Mouse (Mus musculus) intestine, postnatal 0 days (tissue): ENCODE data around the gene Ankrd44. TPM values are rescaled to one million over a fixed set of nuclear protein-coding genes. Genes with fewer than 3 reads are reported as not detected.

Experiments
- ATAC-seq: fragments of 200-750 bp; cut with Nextera tagmentation; 2 replicates; pipeline ENCODE4 v1.8.0; 2017; ENCODE audit warnings: mild to moderate bottlenecking, moderate TSS enrichment, moderate library complexity
- H3K27ac ChIP-seq: fragments of 300-500 bp; sonication (generic); 2 replicates; pipeline ENCODE4 v1.5.1; 2014; ENCODE audit warnings: mild to moderate bottlenecking, low read depth, low read length, moderate library complexity
- H3K27me3 ChIP-seq: fragments of 300-500 bp; sonication (generic); replicated peaks from 2 replicates; pipeline ENCODE4 v1.6.1; 2014; ENCODE audit warnings: low read length, mixed read lengths; ENCODE audit not compliant: control insufficient read depth, insufficient read depth
- H3K36me3 ChIP-seq: fragments of 300-500 bp; sonication (generic); 2 replicates; pipeline ENCODE4 v1.6.1; 2014; ENCODE audit warnings: mild to moderate bottlenecking, moderate library complexity; ENCODE audit not compliant: control insufficient read depth, insufficient read depth
- H3K4me1 ChIP-seq: fragments of 300-500 bp; sonication (generic); replicated peaks from 2 replicates; pipeline ENCODE4 v1.6.1; 2014; ENCODE audit warnings: antibody characterized with exemption, low read length, mixed read lengths; ENCODE audit not compliant: control insufficient read depth, insufficient read depth
- H3K4me2 ChIP-seq: fragments of 300-500 bp; sonication (generic); replicated peaks from 2 replicates; pipeline ENCODE4 v1.6.1; 2014; ENCODE audit warnings: low read depth, mild to moderate bottlenecking, moderate library complexity
- H3K4me3 ChIP-seq: fragments of 300-500 bp; sonication (generic); 2 replicates; pipeline ENCODE4 v1.5.1; 2014; ENCODE audit warnings: low read depth, low read length
- H3K9ac ChIP-seq: fragments of 300-500 bp; sonication (generic); 2 replicates; pipeline ENCODE4 v1.6.1; 2014; ENCODE audit warnings: mild to moderate bottlenecking, low read depth, low read length
- H3K9me3 ChIP-seq: fragments of 300-500 bp; sonication (generic); 2 replicates; pipeline ENCODE4 v1.6.1; 2016; ENCODE audit warnings: mixed run types; ENCODE audit not compliant: control insufficient read depth
- CTCF ChIP-seq: sonication (generic); IDR thresholded peaks from 2 replicates; pipeline ENCODE4 v1.5.1; 2016; ENCODE audit warnings: low read depth, mild to moderate bottlenecking, control low read depth, antibody characterized with exemption, moderate library complexity
- WGBS: fragments of 180-500 bp; shearing (Covaris S2); extraction: QIAGEN DNeasy Blood & Tissue Kit; methylation state at CpG from one replicate; pipeline ENCODE4 v1.1.7; 2014; 5-methylcytosine and 5-hydroxymethylcytosine counted together
- polyA plus RNA-seq: library from polyadenylated mRNA; unstranded; fragments of >200 nt; fragmentation: Nextera tagmentation; extraction: Ambion mirVana; gene quantifications from 2 replicates; pipeline ENCODE4 v1.2.1, GENCODE M21; 2015

The Ankrd44 gene
- polyA plus RNA-seq, 1 experiment from 2014 or later: 5.5 TPM

- Histone ChIP-seq H3K27ac (no peak overlapping the region), H3K27me3 (no peaks in the 10 kb centered on the region), H3K4me1 (no peaks in the 10 kb centered on the region), H3K9ac (no peak overlapping the region), H3K9me3 (no peaks in the 10 kb centered on the region), H3K36me3 (peaks cover 8% of the 10 kb centered on the region; the same call in 1 of the 2 replicates), H3K4me3 (no peak overlapping the region), H3K4me2 (no peak overlapping the region)
- TF ChIP-seq CTCF: no peak
- no peak for ATAC-seq
Observed at GRCm38 (mm10) chr1:54759841-54760240, 166.3 kb downstream of the Ankrd44 start.

- no peak overlapping the region for H3K9ac ChIP-seq
- no peaks in the 10 kb centered on the region for H3K27me3 ChIP-seq
- no peak overlapping the region for H3K4me3 ChIP-seq
- 35% methylated on average over 3 of the region's 3 CpGs for WGBS
- peaks cover 8% of the 10 kb centered on the region for H3K36me3 ChIP-seq
- no peak overlapping the region for H3K27ac ChIP-seq
- H3K9me3 ChIP-seq: no peaks in the 10 kb centered on the region
- TF ChIP-seq CTCF: no peak
- H3K4me1 ChIP-seq: no peaks in the 10 kb centered on the region
- H3K4me2 ChIP-seq: no peak overlapping the region
- ATAC-seq: peak; percentile 77
Observed at GRCm38 (mm10) chr1:54757291-54757690, 168.9 kb downstream of the Ankrd44 start.

GRCm38 (mm10) chr1:54755690-54756365, 170.4 kb downstream of the Ankrd44 start:
- Histone ChIP-seq H3K4me1 (no peaks in the 10 kb centered on the region), H3K36me3 (no peaks in the 10 kb centered on the region; the same call in 1 of the 2 replicates), H3K27me3 (no peaks in the 10 kb centered on the region), H3K9me3 (no peaks in the 10 kb centered on the region), H3K4me2 (no peak overlapping the region), H3K27ac (no peak overlapping the region), H3K4me3 (no peak overlapping the region), H3K9ac (no peak overlapping the region)
- WGBS: 81% methylated on average over 8 of the region's 8 CpGs
- ATAC-seq: no peak
- peak; percentile 54 for TF ChIP-seq CTCF

GRCm38 (mm10) chr1:54749961-54750360, 176.2 kb downstream of the Ankrd44 start:
- no peaks in the 10 kb centered on the region for H3K27me3 ChIP-seq
- no peak for TF ChIP-seq CTCF
- no peaks in the 10 kb centered on the region; the same call in 1 of the 2 replicates for H3K4me1 ChIP-seq
- no peak overlapping the region for H3K27ac ChIP-seq
- no peak overlapping the region for H3K9ac ChIP-seq
- H3K4me2 ChIP-seq: no peak overlapping the region
- no peak for ATAC-seq
- no peak overlapping the region for H3K4me3 ChIP-seq
- 72% methylated on average over 1 of the region's 1 CpGs for WGBS
- no peaks in the 10 kb centered on the region; the same call in 1 of the 2 replicates for H3K36me3 ChIP-seq
- no peaks in the 10 kb centered on the region for H3K9me3 ChIP-seq

GRCm38 (mm10) chr1:54749516-54749915, 176.7 kb downstream of the Ankrd44 start:
- 57% methylated on average over 3 of the region's 3 CpGs for WGBS
- Histone ChIP-seq H3K36me3 (no peaks in the 10 kb centered on the region; the same call in 1 of the 2 replicates), H3K9ac (no peak overlapping the region), H3K9me3 (no peaks in the 10 kb centered on the region), H3K27me3 (no peaks in the 10 kb centered on the region), H3K4me3 (no peak overlapping the region), H3K4me1 (no peaks in the 10 kb centered on the region; the same call in 1 of the 2 replicates), H3K27ac (no peak overlapping the region), H3K4me2 (no peak overlapping the region)
- TF ChIP-seq CTCF: no peak
- no peak for ATAC-seq

GRCm38 (mm10) chr1:54747785-54748420, 178.3 kb downstream of the Ankrd44 start:
- Histone ChIP-seq H3K4me1 (no peaks in the 10 kb centered on the region; the same call in 1 of the 2 replicates), H3K9ac (no peak overlapping the region), H3K4me3 (no peak overlapping the region), H3K9me3 (no peaks in the 10 kb centered on the region), H3K4me2 (no peak overlapping the region), H3K36me3 (no peaks in the 10 kb centered on the region; the same call in 1 of the 2 replicates), H3K27ac (no peak overlapping the region), H3K27me3 (no peaks in the 10 kb centered on the region)
- WGBS: 13% methylated on average over 8 of the region's 8 CpGs
- ATAC-seq: peak; percentile 85
- TF ChIP-seq CTCF: no peak
